Mouse (Mus musculus) hematopoietic stem cell, adult 5-6 weeks (primary cell): ENCODE measurements around the gene Cubn. TPM values are rescaled to one million over a fixed set of nuclear protein-coding genes. Genes with fewer than 3 reads are reported as not detected.

Experiments used
- ATAC-seq, 2 experiments: fragments of 125-278 bp in 1 of 2; replicated peaks in 1 of 2; 2 replicates each; pipeline ENCODE4 v1.8.0; 2016 to 2017; ENCODE audit warnings: inconsistent platforms in 2 of 2, mild to moderate bottlenecking in 2 of 2, moderate number of reproducible peaks in 2 of 2, low read depth in 1 of 2, moderate TSS enrichment in 1 of 2; ENCODE audit not compliant: low FRiP score in 2 of 2, poor library complexity in 2 of 2, severe bottlenecking in 2 of 2, insufficient read depth in 1 of 2, low TSS enrichment in 1 of 2
- total RNA-seq: library from RNA; stranded (forward); fragments of 172-1452, 232-1000 nt; gene quantifications from 2 replicates; pipeline ENCODE4 v1.2.3, GENCODE M21; 2017

Cubn gene
- total RNA-seq = not detected in 2 replicates

DNA sequence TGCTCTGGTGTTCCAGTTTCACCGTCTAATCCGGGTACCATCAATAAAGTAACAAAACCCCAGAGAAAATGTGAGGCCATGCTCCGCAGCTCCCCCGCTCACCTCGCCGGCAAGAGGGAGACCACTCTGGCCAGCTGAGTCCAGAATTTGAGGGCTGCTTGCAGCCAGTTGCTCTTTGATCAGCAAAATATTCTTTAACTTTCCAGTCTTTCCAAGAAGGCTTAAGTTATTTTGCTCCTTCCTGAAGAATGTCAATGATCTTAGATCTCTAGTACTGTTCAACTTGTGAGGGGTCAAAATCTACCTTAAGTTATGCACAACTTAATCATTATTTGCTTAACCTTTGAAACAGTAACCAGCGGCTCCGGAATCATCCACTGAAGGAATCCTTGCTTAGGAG, at the start of gene Cubn:
Gene Cubn (minus strand): TSS at position 80 of the 400 bp plus-strand sequence.
- no peak for ATAC-seq

DNA sequence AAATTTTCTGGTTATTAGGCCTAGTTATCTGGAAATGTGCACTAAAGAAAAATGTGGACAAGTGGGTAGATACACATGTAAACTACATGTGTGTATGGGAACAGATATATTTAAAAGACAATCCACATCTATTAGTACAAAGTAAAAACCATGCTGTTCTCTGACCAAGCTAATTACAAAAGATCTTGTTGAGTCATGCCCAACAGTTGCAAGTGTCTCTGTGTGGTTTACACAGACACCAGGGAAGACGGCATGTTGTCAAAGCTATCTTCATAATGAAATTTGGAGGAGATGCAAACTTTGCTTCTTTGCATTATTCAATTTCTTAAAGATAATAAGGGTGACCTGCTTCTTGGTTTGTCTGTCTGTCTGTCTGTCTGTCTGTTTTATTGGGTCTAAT, 48.2 kb upstream of the Cubn start:
- no peak for ATAC-seq

DNA sequence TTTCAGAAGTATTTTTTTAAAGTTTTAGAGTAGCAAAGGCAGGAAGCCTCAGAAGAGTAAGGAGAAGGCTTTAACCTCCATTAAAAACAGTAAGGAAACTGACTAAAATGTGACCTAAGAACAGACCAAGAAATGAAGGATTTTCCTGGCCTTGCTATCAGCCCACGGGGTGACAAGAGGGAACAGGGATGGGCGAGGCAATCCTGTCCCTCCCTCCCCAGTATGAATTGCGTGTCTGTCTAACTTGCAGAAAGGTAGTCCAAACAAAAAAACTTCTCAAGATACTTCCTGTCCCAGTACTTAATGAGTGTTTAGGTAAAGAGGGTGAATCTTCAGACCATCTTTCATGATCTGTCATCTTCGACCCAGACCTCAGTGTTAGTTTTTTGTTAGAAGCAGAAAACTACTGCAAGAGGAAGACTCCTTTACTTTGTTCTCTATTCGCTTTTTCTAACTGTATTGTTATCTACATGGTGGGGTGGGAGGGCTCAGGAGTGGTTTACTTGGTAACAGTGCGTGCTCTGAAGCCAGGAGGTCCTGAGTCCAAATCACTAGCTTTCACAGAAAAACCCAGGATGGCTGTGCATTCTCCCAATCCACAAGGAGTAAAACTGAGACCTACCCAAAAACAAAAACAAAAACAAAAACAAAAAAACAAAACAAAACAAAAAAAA, 47.2 kb upstream of the Cubn start:
- no peak for ATAC-seq

DNA sequence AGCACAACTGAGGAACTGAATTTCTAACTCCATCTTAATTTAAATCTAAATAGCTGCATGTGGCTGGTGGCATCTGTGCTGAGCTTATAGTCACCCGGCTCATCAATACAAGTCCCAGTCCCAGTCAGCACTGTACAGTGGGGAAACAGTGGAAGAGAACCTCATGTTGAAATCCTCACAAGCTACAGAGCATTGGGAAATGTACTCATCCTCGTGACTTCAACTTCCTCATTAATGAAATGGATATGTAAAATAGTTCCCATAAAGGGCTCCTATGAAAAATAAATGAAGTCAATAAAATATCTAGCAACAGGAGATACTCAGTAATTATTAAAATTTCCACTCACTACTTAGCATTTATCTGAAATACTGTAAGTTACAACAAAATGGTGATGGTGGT, 46.6 kb upstream of the Cubn start:
- ATAC-seq = peak; percentile 51 to 70; a peak in 2 of 4 replicates

DNA sequence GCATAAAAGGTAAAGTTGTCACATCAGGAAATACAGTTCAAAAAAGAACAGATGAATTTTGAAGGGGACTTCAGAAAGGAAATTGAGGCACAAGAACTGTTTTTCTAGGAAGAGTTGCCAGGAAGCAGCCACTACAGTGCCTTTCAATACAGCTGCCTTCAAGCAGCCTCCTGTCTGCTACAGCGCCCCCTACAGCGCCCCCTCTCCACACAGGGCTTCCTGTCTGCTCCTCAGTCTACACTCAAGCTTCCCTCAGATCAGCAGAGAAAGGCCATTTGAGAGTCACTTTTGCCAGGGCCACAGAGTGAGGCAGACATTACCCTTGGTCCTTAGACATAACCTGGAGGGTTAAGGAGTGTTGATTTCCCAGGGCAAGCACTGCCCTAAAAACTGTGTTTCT, 46.1 kb upstream of the Cubn start:
- ATAC-seq = peak; percentile 45 to 76; a peak in 3 of 4 replicates

DNA sequence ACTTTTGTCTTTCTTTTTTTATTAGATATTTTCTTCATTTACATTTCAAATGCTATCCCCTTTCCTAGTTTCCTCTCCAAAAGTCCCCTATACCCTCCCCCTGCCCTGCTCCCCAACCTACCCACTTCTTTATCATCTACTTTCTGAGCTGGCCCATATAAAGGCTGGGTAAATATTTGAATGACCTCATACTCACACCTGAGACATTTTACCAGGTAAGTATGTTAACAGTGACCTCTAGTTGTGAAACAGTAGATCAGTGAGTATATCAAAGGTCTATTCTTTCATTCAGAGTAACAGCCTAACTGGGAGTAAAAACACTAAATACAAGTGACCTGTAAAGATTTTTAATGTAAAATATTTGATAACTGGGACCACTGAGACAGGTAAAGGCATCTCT, 45.1 kb upstream of the Cubn start:
- no peak for ATAC-seq

DNA sequence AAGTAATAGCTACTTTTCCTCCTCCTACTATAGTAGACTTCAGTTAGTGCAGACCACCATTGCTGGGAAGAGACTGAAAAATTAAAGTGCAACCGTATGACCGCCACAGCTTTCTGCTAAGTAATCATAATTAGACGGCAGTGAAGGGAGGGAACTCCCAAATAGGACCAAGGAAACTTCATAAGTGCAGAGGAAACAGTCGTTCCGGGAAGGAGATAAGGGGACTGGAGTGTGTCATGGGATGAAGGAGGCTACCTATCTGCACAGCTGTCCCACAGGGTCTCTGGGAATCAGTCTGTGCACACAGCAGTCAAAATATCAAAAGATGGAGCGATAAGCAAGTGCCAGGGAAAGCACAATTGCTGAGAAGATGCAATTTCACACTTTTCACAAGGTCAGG, 39.0 kb upstream of the Cubn start:
- no peak for ATAC-seq

DNA sequence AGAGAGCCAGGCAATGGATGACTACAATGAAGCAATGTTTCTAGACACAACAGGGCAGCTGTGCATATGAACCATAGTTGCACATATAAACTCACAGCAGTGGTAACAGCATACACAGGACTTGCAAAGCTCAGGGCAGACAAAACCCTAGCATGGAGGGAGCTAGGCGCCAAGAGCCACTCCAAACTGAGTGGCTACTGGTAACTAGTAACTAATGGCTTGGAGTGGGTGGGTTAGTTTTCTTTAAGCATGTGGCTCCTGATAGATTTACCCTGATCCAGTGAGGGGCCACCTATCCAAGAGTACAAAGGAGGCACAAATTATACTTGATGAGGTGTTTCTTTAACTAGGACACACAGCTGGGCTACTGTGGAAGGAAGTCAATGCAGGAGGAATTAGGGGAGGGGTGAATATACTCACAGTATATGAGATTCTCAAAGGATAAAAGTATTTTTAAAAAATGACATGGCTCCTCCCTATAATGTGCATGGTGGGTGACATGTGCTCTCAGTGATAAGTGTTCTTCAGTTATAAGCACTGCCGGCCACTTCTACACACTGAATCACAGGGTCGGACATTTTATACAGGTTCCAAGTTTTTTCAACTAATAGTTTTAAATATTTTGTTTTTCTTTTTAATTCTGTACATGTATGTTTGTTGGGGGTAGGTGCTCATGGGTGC, 37.8 kb upstream of the Cubn start:
- ATAC-seq = no peak

DNA sequence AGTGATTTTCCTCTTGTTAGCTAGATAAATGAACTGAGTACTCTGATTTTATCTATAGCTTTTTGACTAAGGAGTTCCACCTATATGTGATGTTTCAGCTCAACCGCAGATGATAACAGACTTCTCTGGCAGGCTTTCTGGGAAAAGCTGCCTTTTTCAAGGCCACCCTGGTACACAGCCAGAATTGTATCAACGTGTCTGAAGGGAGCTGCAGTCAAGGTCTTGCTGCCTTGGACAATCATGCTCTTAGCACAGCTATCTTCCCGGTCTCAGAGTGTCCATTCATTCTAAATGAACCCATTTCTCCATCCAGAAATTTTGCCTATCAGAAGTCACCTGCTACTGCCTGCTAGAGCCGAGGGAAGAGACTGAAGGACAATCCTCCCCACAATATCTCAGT, 35.9 kb upstream of the Cubn start:
- ATAC-seq = no peak

DNA sequence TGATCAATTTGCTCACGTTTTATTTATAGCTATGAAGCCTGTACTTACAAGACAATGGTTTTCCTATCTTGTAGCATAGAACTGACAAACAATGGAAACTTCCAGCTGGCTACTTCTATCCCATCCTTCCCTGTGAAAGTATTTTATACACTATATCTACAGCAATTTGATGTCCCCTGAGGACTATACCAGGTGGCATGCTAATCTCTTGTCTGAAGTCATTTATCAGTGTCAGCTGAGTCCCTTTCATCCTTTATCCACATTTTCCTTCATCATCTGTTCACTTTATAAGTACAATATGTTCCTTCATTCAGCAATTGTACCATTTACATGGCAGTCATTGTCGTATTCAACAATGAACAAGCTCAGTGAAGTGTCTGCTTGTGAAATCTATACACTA, 35.5 kb upstream of the Cubn start:
- ATAC-seq = no peak

DNA sequence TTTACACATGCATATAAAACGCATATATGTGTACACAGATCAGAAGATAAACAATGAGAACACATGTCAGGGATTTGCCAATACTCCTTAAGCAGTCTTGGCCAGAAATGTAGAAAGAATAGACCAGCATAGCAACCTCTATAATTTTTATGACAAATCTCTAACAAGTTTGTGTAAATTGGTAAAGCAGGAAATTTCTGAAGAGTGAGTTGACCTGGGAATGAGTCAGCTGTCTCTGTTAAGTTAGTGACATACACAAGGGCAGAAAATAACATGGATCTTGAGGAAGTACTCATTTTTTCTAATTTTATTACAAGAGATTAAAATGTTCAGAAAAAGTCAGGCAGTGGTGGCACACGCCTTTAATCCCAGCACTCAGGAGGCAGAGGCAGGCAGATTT, 34.6 kb upstream of the Cubn start:
- no peak for ATAC-seq

DNA sequence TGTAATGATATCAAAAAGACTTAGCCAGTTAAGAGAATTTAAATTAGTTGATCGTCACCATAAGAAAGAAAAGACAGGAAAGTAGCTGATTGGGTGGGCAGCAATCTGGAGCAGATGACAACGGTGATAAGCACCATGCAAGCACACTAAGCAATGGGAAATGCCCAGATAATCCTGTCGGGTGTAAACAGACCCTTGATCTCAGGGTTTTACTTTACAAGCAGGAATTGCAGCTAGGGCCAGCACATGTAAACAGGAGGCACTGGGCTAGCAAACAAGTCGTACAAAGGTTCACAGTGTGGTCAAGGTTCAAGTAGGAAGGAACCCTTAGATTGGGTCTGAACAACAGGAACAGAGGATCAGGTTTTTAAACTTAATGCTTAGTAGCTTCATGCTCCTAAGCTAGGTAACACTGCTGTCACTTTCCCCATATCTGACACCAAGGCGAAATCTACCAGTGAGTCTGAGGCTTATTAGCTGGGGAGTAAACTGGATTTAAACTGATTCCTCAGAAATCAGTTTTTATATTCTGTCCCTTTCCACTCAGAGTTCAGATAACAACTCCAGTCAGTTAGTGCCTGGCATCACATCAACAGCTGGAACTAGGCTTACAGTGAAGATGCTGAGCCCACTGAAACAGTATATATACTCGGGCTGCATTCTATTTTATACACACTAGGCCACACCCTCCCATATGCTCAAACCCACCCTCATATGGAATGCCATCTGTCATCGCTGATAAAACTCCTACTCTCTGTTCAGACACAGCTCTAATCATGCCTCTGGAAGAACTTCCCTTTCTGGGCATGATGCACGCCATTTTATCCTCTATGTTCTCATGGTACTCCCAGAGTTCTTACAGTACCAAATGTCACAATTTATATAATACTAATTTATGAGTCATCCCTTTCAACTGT, 32.2 kb upstream of the Cubn start:
- no peak for ATAC-seq

DNA sequence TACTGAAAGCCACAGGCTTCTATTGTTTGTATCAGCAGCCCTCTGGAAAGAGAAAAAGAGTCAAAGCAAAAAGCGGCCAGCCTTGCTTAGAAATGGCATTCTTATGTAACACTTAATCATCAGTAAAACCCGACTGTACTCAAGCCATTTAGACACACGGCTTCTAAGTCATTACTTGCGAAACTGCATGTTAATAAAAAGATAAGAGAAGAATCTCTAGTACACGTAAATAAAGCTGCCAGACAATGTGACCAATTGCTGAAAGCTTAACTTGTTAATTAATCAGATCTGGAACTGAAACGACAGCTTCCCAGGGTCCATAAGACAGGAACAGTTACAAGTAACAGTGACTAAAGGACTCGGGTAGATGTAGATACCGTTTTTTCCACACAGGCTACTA, 30.5 kb upstream of the Cubn start:
- no peak for ATAC-seq

DNA sequence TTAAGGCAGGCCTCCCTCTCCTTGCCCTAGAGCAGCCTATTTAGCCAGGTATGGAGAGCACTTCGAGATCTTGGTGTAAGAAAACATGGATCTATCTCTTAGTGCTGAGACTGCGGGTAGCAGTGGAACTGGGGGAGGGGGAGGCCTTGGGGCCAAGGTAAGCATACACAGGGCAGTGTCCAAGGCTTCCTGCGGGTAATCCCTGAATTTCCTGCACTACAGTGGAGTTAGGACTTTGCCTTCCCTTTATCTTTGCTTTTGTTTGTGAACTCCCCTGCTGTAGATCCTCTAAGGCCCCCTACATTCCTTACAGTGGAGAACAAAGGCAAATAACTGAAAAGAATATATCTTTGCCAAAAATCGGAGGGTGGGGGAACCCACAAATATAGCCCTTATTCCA, 23.3 kb upstream of the Cubn start:
- ATAC-seq = no peak

DNA sequence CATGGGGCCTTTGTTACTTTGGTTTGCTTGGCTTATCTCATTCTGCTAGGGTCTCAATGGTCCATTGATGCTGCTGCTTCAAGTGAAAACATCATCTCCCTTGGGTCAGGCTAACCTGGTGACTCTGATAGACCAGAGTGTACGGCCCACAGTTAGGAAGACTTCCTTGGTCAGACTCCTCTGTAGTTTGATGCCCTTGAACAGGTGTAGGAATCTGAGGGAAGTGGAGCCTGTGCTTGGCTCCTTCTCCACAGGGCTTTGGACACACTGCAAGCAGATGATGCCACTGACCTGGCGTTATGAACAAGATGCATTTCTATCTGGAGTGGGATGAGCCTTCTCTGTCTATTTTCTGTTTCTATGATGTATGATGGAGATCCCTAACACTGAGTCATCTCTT, 11.1 kb upstream of the Cubn start:
- ATAC-seq = no peak

DNA sequence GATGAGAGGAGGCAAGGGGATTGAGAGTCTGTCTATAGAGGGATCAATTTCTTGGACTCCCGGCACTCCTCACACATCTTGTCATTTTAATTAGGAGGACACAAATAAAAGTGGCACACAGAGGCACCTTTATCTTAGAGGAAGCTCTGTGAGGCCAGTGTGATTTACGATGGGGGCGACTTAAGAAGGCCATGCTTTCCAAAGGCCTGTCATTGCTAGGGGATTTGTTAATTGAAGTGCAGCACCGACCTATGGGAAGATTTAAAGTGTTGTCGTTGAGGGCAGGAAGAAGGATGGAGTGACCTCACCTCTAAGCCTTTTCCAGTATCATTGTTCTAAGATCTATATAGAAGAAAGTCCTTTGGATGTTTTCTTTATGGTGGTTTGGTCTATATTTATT, 9.9 kb upstream of the Cubn start:
- ATAC-seq = no peak

DNA sequence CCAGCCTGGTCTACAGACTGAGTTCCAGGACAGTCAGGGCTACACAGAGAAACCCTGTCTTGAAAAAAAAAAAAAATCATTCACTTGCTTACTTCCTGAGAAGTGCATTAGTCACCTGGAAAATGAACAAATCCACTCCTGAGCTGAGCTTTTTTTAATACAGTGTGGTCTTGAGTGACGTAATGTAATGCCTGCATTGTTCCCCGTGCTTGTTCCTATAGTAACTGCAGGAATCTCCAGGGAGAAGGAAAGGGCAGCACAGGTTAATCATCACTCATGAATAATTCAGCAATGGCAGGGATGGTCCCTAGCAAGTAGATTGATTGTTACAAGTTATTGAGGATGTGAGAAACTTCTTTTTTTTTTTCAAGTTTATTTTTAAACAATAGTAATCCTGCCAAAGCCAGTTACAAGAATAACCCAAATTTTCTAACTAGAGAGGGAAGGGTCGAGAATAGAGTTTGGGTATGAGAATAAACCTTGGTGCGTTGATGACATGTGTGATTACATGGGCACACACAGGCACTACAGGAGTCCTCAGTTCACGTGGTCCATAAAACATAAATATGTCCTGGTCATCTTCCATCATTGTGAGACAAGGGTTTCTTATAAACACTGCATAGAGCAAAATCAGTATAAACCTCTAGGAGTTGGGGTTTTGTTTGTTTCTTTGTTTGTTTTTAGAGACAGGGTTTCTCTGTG, 8.8 kb upstream of the Cubn start:
- no peak for ATAC-seq

DNA sequence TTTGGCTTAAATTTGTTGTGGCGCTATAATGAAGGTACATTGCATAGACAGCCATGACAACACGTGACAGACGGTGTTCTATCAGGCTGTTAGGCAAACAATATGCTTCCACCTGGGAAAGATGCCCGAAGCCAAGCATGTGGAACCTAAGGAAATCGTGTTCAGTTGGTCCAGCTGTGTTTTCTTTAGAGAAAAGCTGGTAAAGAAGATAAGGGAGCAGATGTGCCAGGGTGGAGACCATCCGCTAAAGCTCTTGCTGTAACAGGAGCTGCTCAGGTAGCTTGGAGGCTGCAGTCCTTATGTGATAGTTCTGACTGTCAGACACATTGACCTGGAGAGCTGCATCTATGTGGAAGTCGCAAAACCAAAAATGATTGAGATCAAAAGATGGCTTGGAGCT, 7.6 kb upstream of the Cubn start:
- no peak for ATAC-seq
